Mouse (Mus musculus) bone marrow, adult 2 months (tissue): ENCODE measurements at regions not wholly inside any gene's neighbourhood (a gene's known extent, or its start where the extent isn't known, plus 50 kb on each side); places are given as distances from the start of the nearest gene placed in this dataset.

ENCODE experiments used
- H3K27ac ChIP-seq: fragments of 200-500 bp; 2 replicates; pipeline ENCODE4 v1.5.1; 2012; ENCODE audit warnings: low read depth, mild to moderate bottlenecking, control low read depth, inconsistent platforms, low read length; ENCODE audit not compliant: control insufficient read depth, poor library complexity, insufficient read depth
- H3K4me1 ChIP-seq: fragments of 200-500 bp; 2 replicates; pipeline ENCODE4 v1.6.1; 2011; ENCODE audit warnings: low read length; ENCODE audit not compliant: control insufficient read depth, insufficient read depth
- H3K4me3 ChIP-seq: fragments of 200-500 bp; replicated peaks from 2 replicates; pipeline ENCODE3; 2011; ENCODE audit warnings: mild to moderate bottlenecking, low read depth, low read length, control low read depth; ENCODE audit not compliant: control insufficient read depth
- CTCF ChIP-seq: fragments of 200-500 bp; IDR thresholded peaks from 2 replicates; pipeline ENCODE4 v1.5.1; 2011; ENCODE audit warnings: low read length, control low read depth; ENCODE audit not compliant: control insufficient read depth, insufficient read depth
- POLR2A ChIP-seq: fragments of 200-500 bp; IDR thresholded peaks from 2 replicates; pipeline ENCODE4 v1.6.1; 2011; ENCODE audit warnings: low read depth, mild to moderate bottlenecking, control low read depth, low read length, borderline replicate concordance; ENCODE audit not compliant: control insufficient read depth
- WGBS: fragments of 180-500 bp; shearing (Covaris S2); methylation state at CpG from one replicate; pipeline ENCODE4 v1.1.7; 2018; 5-methylcytosine and 5-hydroxymethylcytosine counted together

- no peaks in the 10 kb centered on the region for H3K4me1 ChIP-seq
- H3K4me3 ChIP-seq = no peak overlapping the region
- H3K27ac ChIP-seq = no peak overlapping the region
- WGBS = 40% methylated on average over 2 of the region's 2 CpGs
- TF ChIP-seq CTCF (no peak), POLR2A (no peak)
These were observed 233.3 kb upstream of the BC052040 start for GRCm38 (mm10) chr2:115348263-115348662.

- TF ChIP-seq CTCF = no peak
- no peak for TF ChIP-seq POLR2A
These were observed 210.4 kb upstream of the BC052040 start for GRCm38 (mm10) chr2:115371072-115371471.

GRCm38 (mm10) chr2:115375336-115375735 is 206.2 kb upstream of the BC052040 start:
- TF ChIP-seq POLR2A = no peak
- no peak for TF ChIP-seq CTCF
- Histone ChIP-seq H3K27ac (no peak overlapping the region), H3K4me3 (no peak overlapping the region), H3K4me1 (no peaks in the 10 kb centered on the region)
- whole genome bisulfite sequencing = 86% methylated on average over 5 of the region's 5 CpGs

More at GRCm38 (mm10) chr2:115371072-115371471, 210.4 kb upstream of the BC052040 start:
- Histone ChIP-seq H3K4me3 (no peak overlapping the region), H3K4me1 (no peaks in the 10 kb centered on the region), H3K27ac (no peak overlapping the region)
- 61% methylated on average over 6 of the region's 6 CpGs for WGBS

- TF ChIP-seq CTCF (no peak), POLR2A (no peak)
- Histone ChIP-seq H3K4me1 (no peaks in the 10 kb centered on the region), H3K27ac (no peak overlapping the region), H3K4me3 (no peak overlapping the region)
- 63% methylated on average over 13 of the region's 13 CpGs for WGBS
These were observed 196.9 kb upstream of the BC052040 start for GRCm38 (mm10) chr2:115384414-115385180.

- H3K4me1 ChIP-seq = no peaks in the 10 kb centered on the region
- no peak overlapping the region for H3K27ac ChIP-seq
- 39% methylated on average over 16 of the region's 16 CpGs for WGBS
- H3K4me3 ChIP-seq = no peak overlapping the region
- no peak for TF ChIP-seq CTCF
- TF ChIP-seq POLR2A = no peak
These were observed 196.0 kb upstream of the BC052040 start for GRCm38 (mm10) chr2:115385207-115386168.

GRCm38 (mm10) chr2:115391575-115391974 is 189.9 kb upstream of the BC052040 start:
- Histone ChIP-seq H3K4me3 (no peak overlapping the region), H3K27ac (no peak overlapping the region), H3K4me1 (no peaks in the 10 kb centered on the region)
- no peak for TF ChIP-seq POLR2A
- no peak for TF ChIP-seq CTCF
- WGBS = 81% methylated on average over 7 of the region's 7 CpGs

GRCm38 (mm10) chr2:115392082-115392762 is 189.3 kb upstream of the BC052040 start:
- Histone ChIP-seq H3K27ac (no peak overlapping the region), H3K4me1 (no peaks in the 10 kb centered on the region), H3K4me3 (no peak overlapping the region)
- 82% methylated on average over 8 of the region's 8 CpGs for WGBS
- TF ChIP-seq POLR2A (no peak), CTCF (no peak)

- Histone ChIP-seq H3K4me3 (no peak overlapping the region), H3K4me1 (no peaks in the 10 kb centered on the region), H3K27ac (no peak overlapping the region)
- TF ChIP-seq CTCF (no peak), POLR2A (no peak)
- 62% methylated on average over 4 of the region's 4 CpGs for WGBS
These were observed 187.4 kb upstream of the BC052040 start for GRCm38 (mm10) chr2:115394091-115394490.
